Comparison of ENCODE assay signal across 9 mouse cellular contexts in genomic region chr5:135903551-135904151, GRCm38 (mm10). TPM values are rescaled to one million over a fixed set of nuclear protein-coding genes. Genes with fewer than 3 reads are reported as not detected.
DNase-seq lines count a peak whose midpoint lies in the region; ATAC-seq lines count a peak whose summit lies in the region.
"Had no signal": no experiment of that assay in that cellular context is flagged by ENCODE, and none has a peak within 500 bp of the region (broad histone marks: within the 10 kb centered on the region; RNA-seq: fewer than 3 reads in every experiment).

No protein-coding gene starts in this region.

- DNase-seq in CD8-positive naive resting alpha-beta T cell, adult 2 months (ENCODE audit: low read depth in 2 of 2, low spot score in 2 of 2), result peak; percentile 56 to 65
- peak; percentile 42 for DNase-seq in c-Kit-negative CD71-positive TER-119-positive erythroid progenitor cells, embryonic 14.5 days (ENCODE audit: low read depth, low spot score)
- DNase-seq in forebrain, embryonic 10.5 days (ENCODE audit: extremely low spot score, low spot score), result peak; percentile 92
- DNase-seq in kidney, postnatal 25 days, result peak; percentile 93 to 96
- peak; percentile 60 for DNase-seq in liver, embryonic 13.5 days
- DNase-seq in neural tube, embryonic 10.5 days (ENCODE audit: extremely low spot score, low spot score), result peak; percentile 97

- H3K4me3 ChIP-seq in forebrain, embryonic 10.5 days, result peak overlapping the region; percentile 54
- peak overlapping the region; percentile 47 for H3K4me3 ChIP-seq in heart, embryonic 15.5 days
- H3K4me3 ChIP-seq in liver, embryonic 13.5 days (replicated peaks), result peak overlapping the region; percentile 31
- H3K4me3 ChIP-seq in stomach, embryonic 15.5 days (replicated peaks), result peak overlapping the region; percentile 40

- peaks cover 20% of the 10 kb centered on the region for H3K4me1 ChIP-seq in forebrain, embryonic 10.5 days
- H3K4me1 ChIP-seq in heart, embryonic 15.5 days (replicated peaks), result peaks cover 41% of the 10 kb centered on the region
- peaks cover 50% of the 10 kb centered on the region for H3K4me1 ChIP-seq in liver, embryonic 13.5 days (replicated peaks)
- H3K4me1 ChIP-seq in stomach, embryonic 15.5 days, result 0 out of 2 replicates have a peak, but pooled peaks cover 9% of the 10 kb centered on the region

- peak overlapping the region; percentile 82 for H3K4me2 ChIP-seq in heart, embryonic 15.5 days
- peak overlapping the region; percentile 57 for H3K4me2 ChIP-seq in liver, embryonic 13.5 days
- H3K4me2 ChIP-seq in stomach, embryonic 15.5 days, result peak overlapping the region; percentile 60

- ATAC-seq in heart, embryonic 15.5 days (replicated peaks; ENCODE audit: insufficient number of reproducible peaks, insufficient read depth, low FRiP score, low read depth), result peak; percentile 94
- ATAC-seq in liver, embryonic 13.5 days (ENCODE audit: low read depth), result peak; percentile 79
- peak; percentile 91 for ATAC-seq in stomach, embryonic 15.5 days (ENCODE audit: insufficient read depth, low FRiP score, low read depth)

- H3K27ac ChIP-seq in forebrain, embryonic 10.5 days, result peak overlapping the region; percentile 88
- peak overlapping the region; percentile 81 for H3K27ac ChIP-seq in heart, embryonic 15.5 days
- H3K27ac ChIP-seq in liver, embryonic 13.5 days, result no peak overlapping the region
- no peak overlapping the region for H3K27ac ChIP-seq in stomach, embryonic 15.5 days
- H3K27ac ChIP-seq: macrophage had no signal

- no peaks in the 10 kb centered on the region for H3K27me3 ChIP-seq in forebrain, embryonic 10.5 days (ENCODE audit: poor library complexity, severe bottlenecking)
- H3K27me3 ChIP-seq in heart, embryonic 15.5 days, result no peaks in the 10 kb centered on the region
- H3K27me3 ChIP-seq in liver, embryonic 13.5 days, result no peaks in the 10 kb centered on the region
- no peaks in the 10 kb centered on the region for H3K27me3 ChIP-seq in stomach, embryonic 15.5 days (replicated peaks)

- WGBS in forebrain, embryonic 10.5 days, result under 1% methylated on average over 30 of the region's 30 CpGs
- 1% methylated on average over 30 of the region's 30 CpGs for WGBS in heart, embryonic 15.5 days
- 4% methylated on average over 30 of the region's 30 CpGs for WGBS in liver, embryonic 13.5 days (ENCODE audit: insufficient replicate concordance)
- under 1% methylated on average over 30 of the region's 30 CpGs for WGBS in stomach, embryonic 15.5 days

- peak overlapping the region; percentile 43 for H3K9ac ChIP-seq in heart, embryonic 15.5 days
- H3K9ac ChIP-seq in liver, embryonic 13.5 days, result peak overlapping the region; percentile 7
- peak overlapping the region; percentile 24; the same call in 1 of the 2 replicates for H3K9ac ChIP-seq in stomach, embryonic 15.5 days

- H3K9me3 ChIP-seq in forebrain, embryonic 10.5 days, result no peaks in the 10 kb centered on the region
- H3K9me3 ChIP-seq in heart, embryonic 15.5 days (replicated peaks), result no peaks in the 10 kb centered on the region
- no peaks in the 10 kb centered on the region for H3K9me3 ChIP-seq in liver, embryonic 13.5 days (replicated peaks)
- H3K9me3 ChIP-seq in stomach, embryonic 15.5 days, result no peaks in the 10 kb centered on the region

- peaks cover 42% of the 10 kb centered on the region for H3K36me3 ChIP-seq in forebrain, embryonic 10.5 days (replicated peaks)
- H3K36me3 ChIP-seq in heart, embryonic 15.5 days, result peaks cover 15% of the 10 kb centered on the region; the same call in 1 of the 2 replicates
- peaks cover 30% of the 10 kb centered on the region for H3K36me3 ChIP-seq in liver, embryonic 13.5 days
- peaks cover 4% of the 10 kb centered on the region; the same call in 1 of the 2 replicates for H3K36me3 ChIP-seq in stomach, embryonic 15.5 days

RNA-seq across cellular contexts. Expression of gene Hspb1, which starts 15.9 kb away (rescaled TPM):
- 7.2 and 7.6 TPM in 2 replicates for polyA plus RNA-seq in forebrain, embryonic 10.5 days (2016; fragmentation: Nextera tagmentation; extraction: Ambion mirVana)
- polyA plus RNA-seq in heart, embryonic 15.5 days (2015; fragmentation: Nextera tagmentation; extraction: Ambion mirVana), result 743 and 952 TPM in 2 replicates
- polyA plus RNA-seq in liver, embryonic 13.5 days (2015; fragmentation: Nextera tagmentation; extraction: Ambion mirVana), result 6.4 and 7.3 TPM in 2 replicates
- 291 and 451 TPM in 2 replicates for polyA plus RNA-seq in stomach, embryonic 15.5 days (2015; fragmentation: Nextera tagmentation; extraction: Ambion mirVana)

RNA-seq across cellular contexts. Expression of gene Ywhag, which starts 30.8 kb away (rescaled TPM):
- 264 and 283 TPM in 2 replicates for polyA plus RNA-seq in forebrain, embryonic 10.5 days (2016; fragmentation: Nextera tagmentation; extraction: Ambion mirVana)
- 150 and 166 TPM in 2 replicates for polyA plus RNA-seq in heart, embryonic 15.5 days (2015; fragmentation: Nextera tagmentation; extraction: Ambion mirVana)
- polyA plus RNA-seq in liver, embryonic 13.5 days (2015; fragmentation: Nextera tagmentation; extraction: Ambion mirVana), result 80.8 and 100 TPM in 2 replicates
- 167 and 173 TPM in 2 replicates for polyA plus RNA-seq in stomach, embryonic 15.5 days (2015; fragmentation: Nextera tagmentation; extraction: Ambion mirVana)

Comparison
In these comparisons a context has a peak if more than half of its experiments do, and no peak if none do; other contexts are left out.
1. DNase-seq: peak in every context shown above with its lines; median percentile 97 in neural tube, embryonic 10.5 days; 94 in kidney, postnatal 25 days; 92 in forebrain, embryonic 10.5 days; 60 in CD8-positive naive resting alpha-beta T cell, adult 2 months; 60 in liver, embryonic 13.5 days; 42 in c-Kit-negative CD71-positive TER-119-positive erythroid progenitor cells, embryonic 14.5 days.
2. H3K27ac ChIP-seq: peak in forebrain, embryonic 10.5 days (single experiment) and heart, embryonic 15.5 days (single experiment); none in liver, embryonic 13.5 days (single experiment) and stomach, embryonic 15.5 days (single experiment).
3. RNA of gene Hspb1, which starts 15.9 kb away (polyA plus RNA-seq): 743 to 952 TPM in heart, embryonic 15.5 days and 291 to 451 TPM in stomach, embryonic 15.5 days; 7.2 to 7.6 TPM in forebrain, embryonic 10.5 days and 6.4 to 7.3 TPM in liver, embryonic 13.5 days; every median in the first group is over 10 times any median in the second.
4. Peak in every context shown above with its lines, with median percentiles within 50 percentile points of each other: H3K4me3 ChIP-seq, ATAC-seq, H3K4me2 ChIP-seq and H3K9ac ChIP-seq.